Mouse (Mus musculus) cerebellum, adult 2 months (tissue): ENCODE measurements around the gene Btd. TPM values are rescaled to one million over a fixed set of nuclear protein-coding genes. Genes with fewer than 3 reads are reported as not detected.

ENCODE experiments used
- DNase-seq, 2 experiments: peaks; one replicate each; pipeline ENCODE4 v3.0.0; 2021
- H3K27ac ChIP-seq: fragments of 200-500 bp; 2 replicates; pipeline ENCODE4 v1.5.1; 2012; ENCODE audit warnings: low read length, control low read depth, inconsistent platforms; ENCODE audit not compliant: insufficient read depth
- H3K27me3 ChIP-seq: fragments of 200-500 bp; 2 replicates; pipeline ENCODE4 v1.6.1; 2012; ENCODE audit warnings: inconsistent platforms, mild to moderate bottlenecking, low read length, moderate library complexity; ENCODE audit not compliant: control insufficient read depth, insufficient read depth
- H3K4me1 ChIP-seq: fragments of 200-500 bp; 2 replicates; pipeline ENCODE4 v1.6.1; 2011; ENCODE audit warnings: low read length; ENCODE audit not compliant: control insufficient read depth, insufficient read depth
- H3K4me3 ChIP-seq: fragments of 200-500 bp; replicated peaks from 2 replicates; pipeline ENCODE3; 2011; ENCODE audit warnings: mild to moderate bottlenecking, low read depth, low read length, control low read depth; ENCODE audit not compliant: insufficient read depth
- CTCF ChIP-seq: fragments of 200-500 bp; IDR thresholded peaks from 2 replicates; pipeline ENCODE4 v1.5.1; 2011; ENCODE audit warnings: low read depth, mild to moderate bottlenecking, control low read depth, low read length, moderate library complexity, borderline replicate concordance; ENCODE audit not compliant: insufficient read depth
- POLR2A ChIP-seq: fragments of 200-500 bp; IDR thresholded peaks from 2 replicates; pipeline ENCODE4 v1.6.1; 2011; ENCODE audit warnings: low read length, control low read depth, borderline replicate concordance; ENCODE audit not compliant: insufficient read depth
- WGBS: fragments of 180-500 bp; shearing (Covaris S2); methylation state at CpG from one replicate; pipeline ENCODE4 v1.1.7; 2018; 5-methylcytosine and 5-hydroxymethylcytosine counted together
- polyA plus RNA-seq: library from polyadenylated mRNA; depleted of rRNA; stranded (reverse); fragments of >200 nt; gene quantifications from 2 replicates; pipeline ENCODE4 v1.2.3, GENCODE M21; 2012

Btd gene
- polyA plus RNA-seq, 1 experiment, result 19.9 TPM

DNA sequence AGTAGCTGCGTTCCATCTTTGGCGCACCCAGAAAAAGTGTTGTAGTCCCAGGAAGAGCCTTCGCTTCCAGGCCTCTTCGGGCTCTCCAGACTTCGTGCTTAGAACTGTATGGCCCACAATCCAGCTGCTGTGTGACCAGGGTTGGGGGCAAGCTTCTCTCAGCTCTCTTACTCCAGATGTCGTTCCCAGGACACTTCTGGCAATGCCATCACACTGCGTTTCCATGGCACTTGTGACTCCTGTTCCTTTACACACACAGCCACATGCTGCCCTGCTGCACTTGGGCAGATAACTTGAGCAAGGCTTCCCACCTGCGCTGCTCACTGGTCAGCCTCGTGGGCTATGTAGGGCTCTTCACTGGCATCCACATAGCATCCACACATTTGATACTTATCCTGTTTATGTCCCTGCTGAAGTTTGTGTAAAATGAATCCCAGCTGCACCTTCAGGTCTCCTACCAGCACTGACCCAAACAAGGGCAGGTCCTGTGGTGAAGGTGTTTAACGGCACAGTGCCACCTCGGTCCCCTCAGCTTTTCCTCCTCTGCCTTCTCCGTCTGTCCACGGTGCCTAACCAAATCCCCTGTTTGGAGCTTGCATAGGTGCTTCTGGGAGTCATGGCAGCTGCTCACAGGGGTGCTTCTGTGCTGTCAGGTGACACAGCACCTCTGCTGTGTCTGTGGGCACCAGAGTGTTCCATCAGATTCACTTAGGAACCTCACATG is 22.7 kb downstream of the Btd start:
- WGBS, result 77% methylated on average over 13 of the region's 13 CpGs
- no peak for TF ChIP-seq CTCF
- TF ChIP-seq POLR2A, result no peak
- Histone ChIP-seq H3K27ac (peak overlapping the region; percentile 75; the same call in 1 of the 2 replicates), H3K4me3 (no peak overlapping the region), H3K4me1 (peaks cover 5% of the 10 kb centered on the region; the same call in 1 of the 2 replicates), H3K27me3 (no peaks in the 10 kb centered on the region)
- DNase-seq, result no peak

DNA sequence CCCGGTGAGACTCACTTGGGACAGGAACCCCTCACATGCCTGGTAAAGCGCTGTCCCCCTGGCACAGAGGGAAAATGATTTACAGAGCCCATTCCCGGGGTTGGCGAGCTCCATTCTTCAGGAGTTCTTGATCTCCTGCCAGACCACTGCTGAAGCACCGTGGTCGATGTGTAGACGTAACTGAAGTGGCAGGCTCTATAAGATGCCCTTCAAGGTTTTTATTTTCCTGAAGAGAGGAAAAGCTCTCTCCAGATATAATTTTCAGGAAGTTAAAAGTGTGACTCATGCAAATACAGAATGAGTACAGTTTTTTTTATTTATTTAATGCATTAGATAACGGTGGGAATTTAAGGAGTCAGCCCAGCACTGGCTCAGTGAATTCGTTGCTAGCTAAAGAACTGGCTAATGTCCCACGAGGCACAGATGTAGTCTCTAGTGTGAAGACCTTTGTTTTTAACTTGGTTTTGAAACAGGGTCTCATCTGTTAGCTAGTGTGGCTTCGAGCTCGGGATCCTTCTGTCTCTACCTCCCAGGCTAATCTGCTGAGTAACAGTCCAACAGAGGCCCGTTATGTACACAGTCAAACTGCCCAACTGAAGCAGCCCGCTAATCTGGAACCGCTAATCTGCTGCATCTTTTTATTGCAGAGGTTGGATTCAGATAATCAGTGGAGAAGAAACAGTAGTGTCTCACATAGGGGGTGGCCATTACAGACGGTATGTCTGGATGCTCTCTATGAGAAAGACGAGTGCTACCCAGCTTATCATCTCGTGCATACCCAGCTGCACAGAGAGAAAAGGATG is 23.5 kb downstream of the Btd start:
- Histone ChIP-seq H3K27ac (no peak overlapping the region; the same call in 1 of the 2 replicates), H3K27me3 (no peaks in the 10 kb centered on the region), H3K4me3 (no peak overlapping the region), H3K4me1 (peaks cover 5% of the 10 kb centered on the region; the same call in 1 of the 2 replicates)
- 46% methylated on average over 18 of the region's 18 CpGs for WGBS
- no peak for DNase-seq
- TF ChIP-seq CTCF (no peak), POLR2A (no peak)

DNA sequence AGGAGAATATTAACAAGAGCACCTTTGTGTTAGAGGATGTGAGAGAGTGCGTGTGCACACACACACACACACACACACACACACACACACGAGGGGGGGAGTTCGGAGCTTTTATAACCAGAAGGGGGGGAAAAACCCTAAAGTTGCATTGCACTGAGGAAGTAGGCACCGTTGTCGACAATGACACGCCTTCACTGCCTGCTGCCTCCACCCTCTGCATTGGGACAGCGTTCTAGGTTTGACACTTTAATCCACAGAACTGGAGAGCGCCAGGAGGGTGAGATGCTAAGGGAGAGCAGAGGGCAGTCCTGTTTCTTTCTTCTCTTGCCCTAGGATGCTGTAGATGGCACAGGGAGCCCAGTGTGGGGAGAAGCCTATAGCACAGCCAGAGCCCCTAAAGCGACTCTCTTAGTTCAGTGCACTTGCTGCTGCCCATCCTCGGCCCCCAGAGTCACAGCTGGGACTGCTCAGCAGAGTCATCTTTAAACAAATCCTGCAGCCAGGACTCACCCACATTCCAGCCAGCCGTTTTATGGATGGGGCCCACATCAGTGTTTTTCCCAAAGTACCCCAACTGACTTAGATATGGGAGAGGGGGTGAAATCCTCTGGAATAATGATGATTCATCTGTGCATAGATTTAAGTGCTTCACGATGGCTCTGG is 24.2 kb downstream of the Btd start:
- H3K27me3 ChIP-seq, result no peaks in the 10 kb centered on the region
- DNase-seq, result no peak
- H3K27ac ChIP-seq, result no peak overlapping the region; the same call in 1 of the 2 replicates
- 79% methylated on average over 12 of the region's 12 CpGs for WGBS
- no peak overlapping the region for H3K4me3 ChIP-seq
- H3K4me1 ChIP-seq, result peaks cover 5% of the 10 kb centered on the region; the same call in 1 of the 2 replicates
- TF ChIP-seq POLR2A (no peak), CTCF (no peak)

GRCm38 (mm10) chr14:31665566-31665940 is 24.7 kb downstream of the Btd start:
- WGBS, result 77% methylated on average over 4 of the region's 4 CpGs
- no peak overlapping the region for H3K27ac ChIP-seq
- H3K27me3 ChIP-seq, result no peaks in the 10 kb centered on the region
- no peak for DNase-seq
- H3K4me3 ChIP-seq, result no peak overlapping the region
- no peak for TF ChIP-seq POLR2A
- no peak for TF ChIP-seq CTCF
- peaks cover 5% of the 10 kb centered on the region; the same call in 1 of the 2 replicates for H3K4me1 ChIP-seq

DNA sequence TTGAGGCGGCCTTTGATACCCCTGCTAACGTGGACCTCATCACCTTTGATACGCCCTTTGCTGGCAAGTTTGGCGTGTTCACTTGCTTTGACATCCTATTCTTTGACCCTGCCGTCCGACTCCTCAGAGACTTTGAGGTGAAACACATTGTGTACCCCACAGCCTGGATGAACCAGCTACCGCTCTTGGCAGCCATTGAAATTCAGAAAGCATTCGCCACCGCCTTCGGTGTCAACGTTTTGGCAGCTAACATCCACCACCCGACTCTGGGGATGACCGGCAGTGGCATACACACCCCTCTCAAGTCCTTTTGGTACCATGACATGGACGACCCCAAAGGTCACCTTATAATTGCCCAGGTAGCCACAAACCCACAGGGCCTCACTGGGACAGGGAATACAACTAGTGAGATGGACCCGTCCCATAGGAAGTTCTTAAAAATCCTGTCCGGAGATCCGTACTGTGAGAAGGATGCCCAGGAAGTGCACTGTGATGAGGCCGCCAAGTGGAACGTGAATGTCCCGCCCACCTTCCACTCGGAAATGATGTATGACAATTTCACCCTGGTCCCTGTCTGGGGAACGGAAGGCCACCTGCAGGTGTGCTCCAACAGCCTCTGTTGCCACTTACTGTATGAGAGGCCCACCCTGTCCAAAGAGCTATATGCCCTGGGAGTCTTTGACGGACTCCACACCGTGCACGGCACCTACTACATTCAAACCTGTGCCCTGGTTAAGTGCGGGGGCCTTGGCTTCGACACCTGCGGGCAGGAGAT is 26.3 kb downstream of the Btd start:
- no peak overlapping the region for H3K4me3 ChIP-seq
- peaks cover 5% of the 10 kb centered on the region; the same call in 1 of the 2 replicates for H3K4me1 ChIP-seq
- H3K27me3 ChIP-seq, result no peaks in the 10 kb centered on the region
- H3K27ac ChIP-seq, result no peak overlapping the region
- WGBS, result 96% methylated on average over 28 of the region's 28 CpGs
- TF ChIP-seq POLR2A (no peak), CTCF (no peak)
- DNase-seq, result no peak

DNA sequence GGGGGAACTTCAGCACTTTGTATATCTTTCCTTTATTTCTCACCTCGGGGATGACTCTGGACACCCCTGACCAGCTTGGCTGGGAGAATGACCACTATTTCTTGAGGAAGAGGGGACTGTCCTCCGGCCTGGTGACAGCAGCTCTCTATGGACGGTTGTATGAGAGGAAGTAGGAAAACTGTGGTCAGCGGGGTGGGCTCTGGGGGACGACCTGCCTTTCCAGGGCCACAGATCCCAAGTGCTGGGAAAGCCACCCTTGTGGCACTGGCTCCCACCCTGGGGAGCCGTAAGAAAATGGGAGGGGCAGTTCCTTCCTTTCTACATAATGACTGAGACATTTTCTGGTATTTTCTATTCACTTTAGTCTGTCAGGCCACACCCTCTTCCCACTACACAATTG is 26.9 kb downstream of the Btd start:
- Histone ChIP-seq H3K4me3 (no peak overlapping the region), H3K27ac (no peak overlapping the region), H3K4me1 (peaks cover 3% of the 10 kb centered on the region; the same call in 1 of the 2 replicates), H3K27me3 (no peaks in the 10 kb centered on the region)
- TF ChIP-seq POLR2A (no peak), CTCF (no peak)
- 88% methylated on average over 6 of the region's 6 CpGs for WGBS
- no peak for DNase-seq

- Histone ChIP-seq H3K27me3 (no peaks in the 10 kb centered on the region), H3K4me3 (no peak overlapping the region), H3K4me1 (no peaks in the 10 kb centered on the region), H3K27ac (no peak overlapping the region)
- WGBS, result 86% methylated on average over 13 of the region's 13 CpGs
- no peak for DNase-seq
- TF ChIP-seq CTCF (no peak), POLR2A (no peak)
Measured at GRCm38 (mm10) chr14:31668326-31668725, 27.5 kb downstream of the Btd start.
